Comparison of ENCODE assay signal across 24 mouse cellular contexts in genomic region chr5:27009157-27009556, GRCm38 (mm10).
DNase-seq lines count a peak whose midpoint lies in the region; ATAC-seq and TF ChIP-seq lines count a peak whose summit lies in the region.
"Had no signal": no experiment of that assay in that cellular context is flagged by ENCODE, and none has a peak within 500 bp of the region (broad histone marks: within the 10 kb centered on the region; RNA-seq: fewer than 3 reads in every experiment).

No protein-coding gene starts in this region.

- no peak for TF ChIP-seq POLR2A in lung, adult 2 months (IDR thresholded peaks at IDR 0.05; ENCODE audit: borderline replicate concordance, extremely low read depth, low read depth, low read length)

- H3K27ac ChIP-seq in hindbrain, embryonic 12.5 days: no peak overlapping the region
- H3K27ac ChIP-seq in hindbrain, embryonic 11.5 days (ENCODE audit: low read depth, low read length): no peak overlapping the region
- H3K27ac ChIP-seq: embryonic facial prominence, embryonic 15.5 days; forebrain, embryonic 15.5 days; hindbrain, embryonic 13.5 days; kidney, embryonic 15.5 days; midbrain, embryonic 12.5 days; neural tube, embryonic 15.5 days had no signal

- DNase-seq in heart, adult 8-10 months (ENCODE audit: low spot score): peak; percentile 9
- DNase-seq in heart, postnatal 4 days: no peak
- peak; percentile 30 for DNase-seq in R1 (ENCODE audit: low read depth, low spot score)
- peak; percentile 95 for DNase-seq in brain, adult 2 months (ENCODE audit: low read depth, low spot score)
- DNase-seq in cerebellum, adult 9-10 months: peak; percentile 94
- DNase-seq in hindbrain, embryonic 11.5 days (ENCODE audit: low spot score): no peak
- DNase-seq in lung, adult 2 months: no peak
- DNase-seq: adrenal gland, adult 8-10 months; B cell, adult 2 months; kidney, adult 11 months; kidney, postnatal 36 days; lung, postnatal 10 days; right cerebral cortex, adult 18-20 months had no signal

- no peak for TF ChIP-seq CTCF in lung, adult 2 months (IDR thresholded peaks at IDR 0.05; ENCODE audit: insufficient read depth, low read length)

- no peaks in the 10 kb centered on the region for H3K27me3 ChIP-seq in hindbrain, embryonic 12.5 days
- H3K27me3 ChIP-seq in hindbrain, embryonic 11.5 days (ENCODE audit: control insufficient read depth, insufficient read depth, low read length): no peaks in the 10 kb centered on the region
- H3K27me3 ChIP-seq: CH12.LX; embryonic facial prominence, embryonic 15.5 days; forebrain, embryonic 15.5 days; hindbrain, embryonic 13.5 days; kidney, embryonic 15.5 days; midbrain, embryonic 12.5 days; neural tube, embryonic 15.5 days; Patski had no signal

- H3K9ac ChIP-seq in hindbrain, embryonic 12.5 days: no peak overlapping the region
- H3K9ac ChIP-seq in hindbrain, embryonic 11.5 days (ENCODE audit: low read depth, low read length): no peak overlapping the region
- H3K9ac ChIP-seq: embryonic facial prominence, embryonic 15.5 days; forebrain, embryonic 15.5 days; hindbrain, embryonic 13.5 days; kidney, embryonic 15.5 days; midbrain, embryonic 12.5 days; neural tube, embryonic 15.5 days had no signal

- H3K9me3 ChIP-seq in hindbrain, embryonic 12.5 days (replicated peaks): no peaks in the 10 kb centered on the region
- no peaks in the 10 kb centered on the region for H3K9me3 ChIP-seq in hindbrain, embryonic 11.5 days (ENCODE audit: control insufficient read depth, low read length)
- H3K9me3 ChIP-seq: embryonic facial prominence, embryonic 15.5 days; forebrain, embryonic 15.5 days; hindbrain, embryonic 13.5 days; kidney, embryonic 15.5 days; midbrain, embryonic 12.5 days; neural tube, embryonic 15.5 days had no signal

- no peaks in the 10 kb centered on the region for H3K36me3 ChIP-seq in hindbrain, embryonic 12.5 days
- no peaks in the 10 kb centered on the region for H3K36me3 ChIP-seq in hindbrain, embryonic 11.5 days (ENCODE audit: control insufficient read depth, insufficient read depth, low read length)
- H3K36me3 ChIP-seq: embryonic facial prominence, embryonic 15.5 days; forebrain, embryonic 15.5 days; G1E; hindbrain, embryonic 13.5 days; kidney, embryonic 15.5 days; midbrain, embryonic 12.5 days; neural tube, embryonic 15.5 days had no signal

- H3K4me3 ChIP-seq in hindbrain, embryonic 12.5 days: no peak overlapping the region
- H3K4me3 ChIP-seq in hindbrain, embryonic 11.5 days (ENCODE audit: low read depth, low read length): no peak overlapping the region
- H3K4me3 ChIP-seq in lung, adult 2 months (replicated peaks; ENCODE audit: extremely low read depth, low read depth, low read length): no peak overlapping the region
- H3K4me3 ChIP-seq: embryonic facial prominence, embryonic 15.5 days; forebrain, embryonic 15.5 days; hindbrain, embryonic 13.5 days; kidney, embryonic 15.5 days; midbrain, embryonic 12.5 days; neural tube, embryonic 15.5 days had no signal

- no peak overlapping the region for H3K4me2 ChIP-seq in hindbrain, embryonic 12.5 days (replicated peaks)
- H3K4me2 ChIP-seq in hindbrain, embryonic 11.5 days (replicated peaks; ENCODE audit: low read depth, low read length): no peak overlapping the region
- H3K4me2 ChIP-seq: embryonic facial prominence, embryonic 15.5 days; forebrain, embryonic 15.5 days; hindbrain, embryonic 13.5 days; kidney, embryonic 15.5 days; midbrain, embryonic 12.5 days; neural tube, embryonic 15.5 days had no signal

- no peaks in the 10 kb centered on the region for H3K4me1 ChIP-seq in hindbrain, embryonic 12.5 days
- no peaks in the 10 kb centered on the region for H3K4me1 ChIP-seq in hindbrain, embryonic 11.5 days (replicated peaks; ENCODE audit: control insufficient read depth, insufficient read depth, low read length)
- H3K4me1 ChIP-seq in lung, adult 2 months (ENCODE audit: control insufficient read depth, insufficient read depth, low read length): no peaks in the 10 kb centered on the region
- H3K4me1 ChIP-seq: embryonic facial prominence, embryonic 15.5 days; forebrain, embryonic 15.5 days; hindbrain, embryonic 13.5 days; kidney, embryonic 15.5 days; midbrain, embryonic 12.5 days had no signal

- no peak for ATAC-seq in hindbrain, embryonic 12.5 days (ENCODE audit: low FRiP score)
- ATAC-seq in hindbrain, embryonic 11.5 days (ENCODE audit: low FRiP score): no peak
- ATAC-seq: activated CD4-positive, CD25-positive, alpha-beta regulatory T cell, adult 4 months; forebrain, embryonic 15.5 days; Patski had no signal

Comparison
In these comparisons a context has a peak if more than half of its experiments do, and no peak if none do; other contexts are left out.
1. DNase-seq: peak in heart, adult 8-10 months (single experiment), R1 (single experiment), brain, adult 2 months (single experiment) and cerebellum, adult 9-10 months (single experiment); none in heart, postnatal 4 days (single experiment), hindbrain, embryonic 11.5 days (single experiment) and lung, adult 2 months (single experiment).